Mouse (Mus musculus): Measurements from ENCODE around the gene Fam57a.
"Not testable (repeated sequence)": the region's sequence is repeated elsewhere in the genome, so short reads cannot be mapped to it uniquely, and the experiment has no call there.

Gene Fam57a

DNA sequence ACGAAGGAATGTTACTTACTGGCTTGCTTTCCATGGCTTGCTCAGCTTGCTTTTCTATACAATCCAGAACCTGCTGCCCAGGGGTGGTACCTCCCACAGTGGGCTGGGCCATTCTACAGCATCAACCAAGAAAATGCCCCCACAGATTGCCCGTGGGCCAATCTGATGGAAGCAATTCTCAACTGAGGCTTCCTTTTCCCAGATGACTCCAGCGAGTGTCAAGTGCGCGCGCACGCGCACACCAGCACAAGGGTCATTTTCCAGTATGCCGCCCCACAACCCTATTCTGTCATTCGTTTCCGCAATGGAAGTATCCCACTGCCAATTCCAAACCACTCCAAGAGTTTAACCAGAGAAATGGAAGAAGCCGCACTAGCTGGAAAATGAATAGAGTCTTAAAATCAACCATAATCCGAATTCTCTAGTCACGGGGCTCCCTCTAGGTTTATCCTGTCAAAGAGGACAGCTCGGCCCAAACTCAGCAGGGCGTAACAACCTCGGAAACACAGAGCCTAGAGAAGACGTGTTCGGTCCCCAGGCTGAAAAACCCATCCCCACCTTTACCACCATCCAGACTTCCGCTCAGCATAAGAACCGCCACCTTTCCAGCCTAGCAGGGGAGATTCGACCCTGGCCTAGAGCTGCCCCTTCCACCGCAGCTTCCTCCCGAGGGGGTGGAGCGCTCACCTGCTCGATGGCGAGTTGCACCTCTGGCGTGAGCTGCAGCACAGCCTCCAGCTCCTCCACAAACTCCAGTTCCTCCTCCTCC lies 561 bp upstream of the Fam57a start:
- intact Hi-C loops (cut with DNase I), result loop anchor here (10.0 kb wide), 1 partner anchor 226 kb away; the partner anchor contains the start of gene Timm22

GRCm38 (mm10) chr11:76180146-76180540 lies 672 bp downstream of the Fam57a start:
- intact Hi-C loops (cut with DNase I), result loop anchor here (5.0 kb wide), 1 partner anchor 37 kb away; the partner anchor contains the start of genes Dbil5 and Gemin4

DNA sequence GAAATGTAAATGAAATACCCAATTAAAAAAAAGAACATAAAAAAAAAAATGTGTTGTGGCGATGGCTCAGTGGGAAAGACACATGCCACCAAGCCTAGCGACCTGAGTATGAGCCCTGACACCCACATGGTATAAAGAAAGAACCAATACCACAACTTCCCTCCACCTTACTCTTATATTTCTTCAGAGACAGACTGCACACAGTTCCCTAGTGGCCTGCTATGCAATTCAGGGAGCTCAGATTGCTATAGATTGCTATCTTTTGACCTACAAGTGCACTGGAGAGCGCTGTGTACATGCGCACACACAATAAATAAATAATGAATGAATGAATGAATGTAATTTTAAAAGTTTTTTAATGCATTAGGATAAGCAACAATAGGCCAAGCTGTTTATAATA lies 4.3 kb downstream of the Fam57a start:
- intact Hi-C loops (cut with DNase I), result loop anchor here (5.0 kb wide), 1 partner anchor 34 kb away; the partner anchor contains the start of genes Dbil5 and Gemin4

DNA sequence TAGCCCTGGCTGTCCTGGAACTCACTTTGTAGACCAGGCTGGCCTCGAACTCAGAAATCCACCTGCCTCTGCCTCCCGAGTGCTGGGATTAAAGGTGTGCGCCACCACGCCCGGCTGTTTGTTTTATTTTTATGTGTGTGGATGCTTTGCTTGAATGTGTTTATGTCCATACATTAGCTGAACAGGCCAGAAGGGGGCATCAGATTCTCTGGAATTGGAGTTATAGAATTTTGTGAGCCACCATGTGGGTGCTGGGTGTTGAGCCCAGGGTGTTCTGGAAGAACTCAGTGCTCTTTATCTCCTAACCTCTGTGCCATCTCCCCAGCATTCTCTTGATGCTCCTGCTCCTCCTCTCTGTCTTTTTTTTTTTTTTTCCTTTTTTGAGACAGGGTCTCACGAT lies 7.4 kb downstream of the Fam57a start:
- intact Hi-C loops (cut with DNase I), result no loop called here

GRCm38 (mm10) chr11:76196275-76196976 lies 17.0 kb downstream of the Fam57a start:
- intact Hi-C loops (cut with DNase I), result no loop called here

GRCm38 (mm10) chr11:76196977-76197469 lies 17.6 kb downstream of the Fam57a start:
- intact Hi-C loops (cut with DNase I), result no loop called here

DNA sequence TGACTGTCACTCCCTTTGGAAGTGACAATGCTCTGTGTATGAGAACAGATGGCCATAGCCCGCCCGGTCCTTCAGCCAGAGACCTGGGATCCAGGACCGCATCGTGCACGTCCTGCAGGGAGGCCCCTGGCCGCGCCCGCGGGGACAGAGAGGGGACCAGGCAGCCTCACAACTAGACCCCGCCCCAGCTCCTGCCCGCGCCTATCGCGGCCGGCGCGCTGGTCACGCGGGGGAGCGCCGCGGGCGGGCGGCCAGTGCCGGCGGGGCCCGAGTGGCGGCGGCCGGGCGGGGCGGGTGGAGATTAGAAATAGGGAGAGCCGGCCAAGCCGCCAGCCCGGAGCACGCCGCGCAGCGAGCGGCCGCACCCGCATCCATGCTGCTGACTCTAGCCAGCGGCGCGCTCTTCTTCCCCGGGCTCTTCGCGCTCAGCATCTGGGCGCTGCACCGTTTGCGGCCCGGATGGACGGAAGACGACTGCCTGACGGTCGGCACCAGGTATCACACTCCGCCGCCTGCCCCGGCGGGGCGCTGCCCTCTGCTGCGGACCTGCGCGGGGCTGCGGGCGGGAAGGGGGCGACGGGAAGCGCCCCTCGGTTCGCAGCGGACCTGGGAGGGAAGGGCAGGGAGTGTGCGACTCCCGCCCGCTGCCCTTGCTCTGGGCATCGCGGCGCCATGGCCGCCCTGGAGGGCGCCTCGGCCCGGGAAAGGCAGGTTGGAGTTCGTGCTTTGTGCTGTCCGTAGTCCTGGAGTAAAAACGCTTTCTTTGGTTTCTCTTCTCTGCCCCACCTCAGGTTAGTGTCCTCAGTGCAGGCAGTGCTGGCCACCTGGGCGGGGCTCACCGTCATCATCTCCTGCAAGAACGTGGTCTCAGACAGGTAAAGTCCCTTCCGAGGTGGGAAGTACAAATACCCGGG lies 22.5 kb downstream of the Fam57a start:
- intact Hi-C loops (cut with DNase I), result no loop called here

- intact Hi-C loops (cut with DNase I), result no loop called here
Observed at GRCm38 (mm10) chr11:76206793-76207192, 27.3 kb downstream of the Fam57a start.

DNA sequence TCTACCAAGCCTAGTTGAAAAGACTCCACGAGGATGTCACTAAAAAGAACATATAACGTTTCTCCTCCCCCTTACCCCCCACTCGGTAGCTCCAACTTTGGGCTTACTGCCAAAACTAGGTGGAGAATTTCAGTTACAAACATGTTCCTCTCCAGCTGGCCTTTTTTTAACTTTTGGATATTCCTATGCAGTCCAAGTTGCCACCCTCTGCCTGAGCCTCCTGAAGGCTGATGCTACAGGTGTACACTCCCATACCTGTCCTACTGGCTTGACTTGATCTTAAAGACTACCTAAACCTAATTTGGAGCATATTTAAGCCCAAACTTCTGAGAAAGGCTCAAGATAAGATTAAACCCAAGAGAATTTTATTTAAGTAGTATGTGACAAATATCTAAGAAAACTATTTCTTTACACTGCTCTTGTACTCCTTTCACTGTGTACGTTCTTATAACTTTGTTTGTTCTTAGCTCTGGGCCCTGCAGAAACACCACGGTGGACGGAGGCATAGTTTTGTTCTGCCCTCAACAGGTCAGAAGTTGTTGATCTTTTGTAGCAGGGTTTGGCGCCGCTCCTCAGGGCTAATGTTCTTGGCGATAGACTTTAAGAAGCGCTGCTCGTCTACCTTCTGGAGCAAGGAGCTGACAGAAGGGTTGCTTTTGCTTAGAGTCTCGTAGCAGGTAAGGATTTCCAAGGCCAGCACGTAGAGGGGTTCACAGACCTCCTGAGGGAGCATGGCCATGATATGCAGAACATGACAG lies 30.9 kb downstream of the Fam57a start:
- intact Hi-C loops (cut with DNase I), result no loop called here

DNA sequence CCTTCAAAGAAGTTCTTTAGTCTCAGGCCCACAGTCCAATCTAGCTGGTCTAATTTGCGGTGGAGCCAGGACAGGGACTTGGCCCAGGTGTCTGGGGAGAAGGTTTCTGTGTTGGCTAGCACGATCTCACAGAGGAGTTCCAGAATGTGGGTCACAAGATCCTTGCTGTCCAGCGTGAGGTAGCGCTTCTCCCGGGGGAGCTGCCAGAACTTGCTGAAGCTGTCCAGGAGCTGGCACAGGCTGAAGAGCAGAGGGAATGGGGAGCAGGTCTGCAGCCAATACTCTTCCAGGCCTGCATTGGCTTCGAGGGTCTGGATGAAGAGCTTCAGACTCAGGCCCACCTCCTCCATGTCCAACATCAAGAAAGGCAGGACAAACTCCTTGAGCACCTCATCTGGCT lies 32.1 kb downstream of the Fam57a start:
- intact Hi-C loops (cut with DNase I), result not testable (repeated sequence)

GRCm38 (mm10) chr11:76213841-76214240 lies 34.4 kb downstream of the Fam57a start:
- intact Hi-C loops (cut with DNase I), result no loop called here

DNA sequence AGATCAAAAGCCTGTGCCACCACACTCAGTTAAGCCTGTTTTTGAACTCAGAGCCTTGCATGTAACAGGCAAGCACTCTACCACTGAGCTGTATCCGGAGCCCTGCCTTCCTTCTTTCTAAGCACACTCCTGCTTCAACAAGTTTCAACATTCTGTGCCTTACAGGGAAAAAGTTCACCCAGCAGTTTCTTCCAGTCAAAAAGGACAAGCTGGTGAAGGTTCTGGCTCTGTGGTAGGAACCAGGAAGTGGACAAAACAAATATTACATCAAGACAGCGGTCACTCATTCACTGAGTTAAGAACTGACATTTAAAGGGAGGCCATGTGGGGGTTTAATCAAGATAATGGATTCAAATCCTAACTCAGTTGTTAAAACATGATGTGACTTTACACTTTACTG lies 35.5 kb downstream of the Fam57a start:
- intact Hi-C loops (cut with DNase I), result loop anchor here (5.0 kb wide), 1 partner anchor 33 kb away; no protein-coding TSS in a partner anchor

DNA sequence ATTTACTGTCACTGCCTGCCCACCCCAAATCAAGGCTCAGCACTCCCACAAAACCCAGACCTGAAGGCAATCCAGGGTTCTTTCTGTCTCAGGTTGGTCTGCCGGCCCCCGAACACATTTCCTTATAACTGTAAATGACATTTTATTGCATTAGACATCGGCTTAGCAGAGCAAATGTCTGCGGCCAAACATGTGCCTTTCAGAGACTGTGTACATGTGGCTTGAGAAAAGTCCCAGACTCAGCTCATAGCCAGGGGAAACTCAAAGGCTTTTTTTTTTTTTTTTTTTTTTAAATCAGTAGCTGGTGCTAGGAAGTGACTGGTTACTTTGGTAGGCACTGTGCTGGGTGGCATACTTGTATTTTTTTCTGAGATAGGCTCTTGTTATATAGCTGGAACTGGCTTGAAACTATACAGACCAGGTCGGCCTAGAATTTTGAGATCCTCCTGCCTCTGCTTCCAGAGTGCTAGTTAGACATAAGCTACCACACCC lies 36.6 kb downstream of the Fam57a start:
- intact Hi-C loops (cut with DNase I), result loop anchor here (5.0 kb wide), 1 partner anchor 34 kb away; no protein-coding TSS in a partner anchor

DNA sequence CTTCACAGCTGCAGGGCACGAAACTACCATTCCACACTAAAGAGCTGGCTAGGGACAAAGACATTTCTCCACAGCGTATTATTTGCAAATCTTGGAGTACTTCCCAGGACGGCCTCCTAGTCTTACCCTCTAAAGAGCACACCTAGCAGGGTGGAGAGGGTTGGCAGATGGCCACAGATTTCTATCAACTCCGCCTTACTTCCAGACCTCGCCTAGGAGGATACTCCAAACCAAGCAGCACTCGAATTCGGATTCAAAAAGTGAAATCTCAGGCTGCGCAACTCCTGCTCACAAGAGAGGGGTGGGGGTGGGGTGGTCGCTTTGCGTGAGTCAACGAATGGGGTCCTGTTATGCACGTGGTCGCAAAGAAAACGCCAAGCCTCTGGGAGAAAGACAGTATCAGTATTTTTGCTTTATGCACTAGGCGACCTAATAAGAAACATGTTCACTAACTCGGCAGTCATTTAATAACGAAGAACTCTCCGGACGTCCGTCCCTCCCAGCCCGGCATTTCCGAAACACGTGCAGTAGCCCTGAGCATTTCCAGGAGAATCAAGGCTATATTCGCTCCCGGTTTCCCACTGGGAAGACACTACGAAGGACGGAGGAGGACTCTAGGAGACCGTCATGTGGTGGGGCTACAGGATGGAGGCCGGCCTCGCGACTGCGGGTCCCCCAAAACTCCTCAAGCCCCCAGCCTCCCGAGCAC lies 37.4 kb downstream of the Fam57a start:
- intact Hi-C loops (cut with DNase I), result loop anchor here (5.0 kb wide), 1 partner anchor 35 kb away; no protein-coding TSS in a partner anchor

- intact Hi-C loops (cut with DNase I), result loop anchor here (5.0 kb wide), 1 partner anchor 35 kb away; no protein-coding TSS in a partner anchor
Observed at GRCm38 (mm10) chr11:76217390-76217800, 37.9 kb downstream of the Fam57a start, which contains the start of the genes Dbil5 and Gemin4. TSS of gene Dbil5 (plus strand) at chr11:76217608. TSS of gene Gemin4 (minus strand) at chr11:76217664.

GRCm38 (mm10) chr11:76224631-76225030 lies 45.2 kb downstream of the Fam57a start:
- intact Hi-C loops (cut with DNase I), result no loop called here

DNA sequence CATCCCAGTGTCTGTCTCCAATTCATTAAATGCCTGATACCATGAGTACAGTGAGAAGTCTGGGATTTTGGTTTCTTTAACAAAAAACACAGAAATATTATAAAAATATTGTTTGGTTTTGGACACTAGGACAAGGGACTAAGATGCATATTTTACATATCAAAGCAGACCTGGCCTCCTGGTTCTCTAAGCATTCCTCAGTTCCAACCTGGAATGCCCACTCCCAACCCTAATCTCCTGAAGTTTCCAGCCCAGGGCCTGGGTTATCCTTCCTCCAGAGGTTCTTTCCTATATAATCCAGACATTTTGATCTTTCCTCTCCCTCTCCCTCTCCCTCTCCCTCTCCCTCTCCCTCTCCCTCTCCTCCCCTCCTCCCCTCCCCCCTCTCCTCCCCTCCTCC lies 45.6 kb downstream of the Fam57a start:
- intact Hi-C loops (cut with DNase I), result no loop called here

GRCm38 (mm10) chr11:76236136-76236535 lies 56.7 kb downstream of the Fam57a start:
- intact Hi-C loops (cut with DNase I), result no loop called here

DNA sequence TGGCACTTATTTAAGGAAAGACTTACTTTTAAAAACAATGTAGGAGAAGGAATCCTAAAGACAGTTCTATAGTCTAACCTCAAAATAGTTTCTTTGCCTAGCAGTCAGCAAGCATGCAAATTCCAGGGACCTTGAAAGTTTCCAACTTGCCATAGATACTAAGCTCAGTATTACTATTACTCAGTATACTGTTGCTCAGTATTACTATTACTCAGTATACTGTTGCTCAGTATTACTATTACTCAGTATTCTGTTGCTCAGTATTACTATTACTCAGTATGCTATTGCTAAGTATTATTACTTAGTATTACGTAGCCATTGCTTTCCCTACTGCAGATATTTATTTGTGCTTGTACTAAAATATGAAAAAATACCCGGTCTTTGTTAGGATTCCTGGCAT lies 60.3 kb downstream of the Fam57a start:
- intact Hi-C loops (cut with DNase I), result no loop called here
